Mouse (Mus musculus): ENCODE data around the gene Fmn2.

The Fmn2 gene

GRCm38 (mm10) chr1:174501661-174502030 is at the start of gene Fmn2:
Gene Fmn2, plus strand, starts transcription at chr1:174501825.
- no peak for DNase-seq (ENCODE audit: extremely low read depth, low read depth, low spot score)

DNA sequence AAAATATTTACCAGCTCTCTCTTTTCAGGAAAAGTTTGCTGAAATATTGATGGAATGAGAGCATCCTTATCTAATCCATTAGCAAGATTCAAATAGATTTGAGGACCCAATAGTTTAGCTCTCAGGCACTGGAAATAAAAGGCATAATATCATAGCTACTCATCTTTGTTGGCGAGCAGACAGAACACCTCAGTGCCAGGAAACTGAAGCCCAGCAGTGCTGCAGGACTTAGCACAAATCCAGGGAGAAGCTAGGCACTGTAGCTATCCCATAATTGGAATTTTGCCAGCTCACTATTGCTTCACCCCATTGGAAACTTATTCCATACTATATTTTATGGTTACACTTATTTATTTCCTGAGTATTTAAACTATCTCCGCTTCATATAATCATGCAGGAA is 46.5 kb upstream of the Fmn2 start:
- DNase-seq (ENCODE audit: extremely low read depth, low read depth, low spot score): no peak

GRCm38 (mm10) chr1:174465385-174465784 is 36.2 kb upstream of the Fmn2 start:
- DNase-seq (ENCODE audit: extremely low read depth, low read depth, low spot score): no peak

DNA sequence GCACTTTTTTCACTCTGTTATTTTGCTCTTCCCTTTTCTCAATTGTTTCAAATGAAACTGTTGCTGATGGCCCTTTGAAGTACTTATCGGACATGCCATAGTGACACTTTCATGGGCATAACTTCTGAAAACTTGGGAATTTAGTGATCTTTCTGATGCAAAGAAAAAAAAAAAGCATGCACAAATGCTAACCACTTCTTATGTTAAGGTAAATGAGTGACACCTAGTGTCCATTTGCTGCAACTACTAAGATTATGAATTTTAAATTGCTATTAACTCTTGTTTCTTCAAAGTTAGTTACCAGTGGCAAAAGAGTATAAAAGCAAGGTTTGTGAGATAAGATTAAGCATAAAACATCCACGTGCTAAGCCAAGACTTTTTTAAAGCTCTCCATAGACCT is 35.4 kb upstream of the Fmn2 start:
- DNase-seq (ENCODE audit: extremely low read depth, low read depth, low spot score): no peak

GRCm38 (mm10) chr1:174469736-174470135 is 31.9 kb upstream of the Fmn2 start:
- no peak for DNase-seq (ENCODE audit: extremely low read depth, low read depth, low spot score)

GRCm38 (mm10) chr1:174482567-174482966 is 19.1 kb upstream of the Fmn2 start:
- no peak for DNase-seq (ENCODE audit: extremely low read depth, low read depth, low spot score)

DNA sequence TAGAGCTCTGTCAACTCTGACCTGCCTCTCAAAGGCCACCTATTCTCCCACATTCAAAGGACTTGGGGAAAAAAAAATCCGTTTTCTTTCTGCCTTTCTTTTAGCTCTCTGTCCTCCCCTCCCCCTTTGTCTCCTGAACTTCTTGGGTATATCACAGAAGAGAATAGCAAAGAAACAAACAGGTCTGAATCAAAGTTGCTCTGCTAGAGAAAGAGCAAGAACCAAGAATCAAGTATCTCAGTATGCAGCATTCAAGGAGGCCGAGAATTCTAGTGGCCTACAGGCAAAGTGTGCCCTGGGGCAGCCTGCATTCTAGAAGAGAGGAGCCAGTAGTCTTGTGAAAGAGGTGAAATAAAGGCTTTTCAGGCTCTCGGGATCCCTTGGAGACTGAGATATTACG is 1.6 kb upstream of the Fmn2 start:
- DNase-seq (ENCODE audit: extremely low read depth, low read depth, low spot score): no peak

DNA sequence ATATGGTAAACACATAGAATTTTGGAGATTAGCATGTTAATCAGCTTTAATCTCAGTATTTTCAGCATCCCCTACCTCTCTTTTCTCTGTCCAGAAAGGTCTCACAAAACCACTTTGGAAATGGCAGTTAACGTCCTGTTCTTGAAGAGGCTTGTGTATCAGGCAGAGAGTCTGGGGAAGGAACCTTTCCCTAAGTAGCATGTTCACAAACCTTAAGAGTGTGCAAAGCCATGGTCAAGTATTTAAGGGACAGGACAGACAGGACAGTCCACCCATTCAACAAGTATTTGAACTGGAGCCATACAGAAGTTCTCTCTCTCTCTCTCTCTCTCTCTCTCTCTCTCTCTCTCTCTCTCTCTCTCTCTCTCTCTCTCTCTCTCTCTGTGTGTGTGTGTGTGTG is 614 bp upstream of the Fmn2 start:
- DNase-seq (ENCODE audit: extremely low read depth, low read depth, low spot score): no peak

DNA sequence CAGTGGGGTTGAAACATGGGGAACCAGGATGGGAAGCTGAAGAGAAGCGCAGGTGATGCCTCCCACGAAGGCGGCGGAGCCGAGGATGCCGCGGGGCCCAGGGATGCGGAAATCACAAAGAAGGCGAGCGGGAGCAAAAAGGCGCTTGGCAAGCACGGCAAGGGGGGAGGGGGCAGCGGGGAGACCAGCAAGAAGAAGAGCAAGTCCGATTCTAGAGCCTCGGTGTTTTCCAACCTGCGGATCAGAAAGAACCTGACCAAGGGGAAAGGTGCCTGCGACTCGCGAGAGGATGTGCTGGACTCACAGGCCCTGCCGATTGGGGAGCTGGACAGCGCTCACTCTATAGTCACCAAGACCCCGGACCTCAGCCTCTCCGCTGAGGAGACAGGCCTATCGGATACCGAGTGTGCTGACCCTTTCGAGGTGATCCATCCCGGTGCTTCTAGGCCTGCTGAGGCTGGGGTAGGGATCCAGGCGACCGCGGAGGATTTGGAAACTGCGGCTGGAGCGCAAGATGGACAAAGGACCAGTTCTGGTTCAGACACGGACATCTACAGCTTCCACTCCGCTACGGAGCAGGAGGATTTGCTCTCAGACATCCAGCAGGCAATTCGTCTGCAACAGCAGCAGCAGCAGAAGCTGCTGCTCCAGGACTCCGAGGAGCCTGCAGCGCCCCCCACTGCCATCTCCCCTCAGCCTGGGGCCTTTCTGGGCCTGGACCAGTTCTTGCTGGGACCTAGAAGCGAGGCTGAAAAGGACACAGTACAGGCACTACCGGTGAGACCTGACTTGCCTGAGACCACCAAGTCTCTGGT is 613 bp downstream of the Fmn2 start:
- no peak for DNase-seq (ENCODE audit: extremely low read depth, low read depth, low spot score)

DNA sequence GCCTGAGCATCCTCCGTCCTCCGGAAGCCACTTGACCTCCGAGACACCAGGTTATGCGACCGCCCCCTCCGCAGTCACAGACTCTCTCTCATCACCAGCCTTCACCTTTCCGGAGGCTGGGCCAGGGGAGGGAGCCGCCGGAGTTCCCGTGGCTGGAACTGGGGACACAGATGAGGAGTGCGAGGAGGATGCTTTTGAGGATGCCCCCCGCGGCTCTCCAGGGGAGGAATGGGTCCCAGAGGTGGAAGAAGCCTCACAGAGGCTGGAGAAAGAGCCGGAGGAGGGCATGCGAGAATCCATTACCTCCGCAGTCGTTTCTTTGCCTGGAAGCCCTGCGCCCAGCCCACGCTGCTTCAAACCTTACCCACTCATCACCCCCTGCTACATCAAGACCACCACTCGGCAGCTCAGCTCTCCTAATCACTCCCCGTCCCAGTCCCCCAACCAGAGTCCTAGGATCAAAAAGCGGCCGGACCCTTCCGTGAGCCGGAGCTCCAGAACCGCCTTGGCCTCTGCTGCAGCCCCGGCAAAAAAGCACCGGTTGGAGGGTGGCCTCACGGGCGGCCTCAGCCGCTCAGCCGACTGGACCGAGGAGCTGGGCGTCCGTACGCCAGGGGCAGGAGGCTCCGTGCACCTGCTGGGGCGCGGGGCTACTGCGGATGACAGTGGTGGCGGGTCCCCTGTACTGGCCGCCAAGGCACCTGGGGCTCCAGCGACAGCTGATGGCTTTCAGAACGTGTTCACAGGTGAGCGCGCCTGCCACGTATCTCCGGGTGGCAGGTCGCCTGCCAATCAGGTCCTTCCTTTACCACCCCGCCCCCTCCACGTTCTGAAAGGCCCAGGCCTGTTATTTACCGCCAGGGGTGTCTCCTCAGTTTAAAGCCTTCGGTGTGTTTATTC is 1.5 kb downstream of the Fmn2 start:
- DNase-seq (ENCODE audit: extremely low read depth, low read depth, low spot score): no peak

GRCm38 (mm10) chr1:174508571-174509110 is 7.0 kb downstream of the Fmn2 start:
- no peak for DNase-seq (ENCODE audit: extremely low read depth, low read depth, low spot score)

DNA sequence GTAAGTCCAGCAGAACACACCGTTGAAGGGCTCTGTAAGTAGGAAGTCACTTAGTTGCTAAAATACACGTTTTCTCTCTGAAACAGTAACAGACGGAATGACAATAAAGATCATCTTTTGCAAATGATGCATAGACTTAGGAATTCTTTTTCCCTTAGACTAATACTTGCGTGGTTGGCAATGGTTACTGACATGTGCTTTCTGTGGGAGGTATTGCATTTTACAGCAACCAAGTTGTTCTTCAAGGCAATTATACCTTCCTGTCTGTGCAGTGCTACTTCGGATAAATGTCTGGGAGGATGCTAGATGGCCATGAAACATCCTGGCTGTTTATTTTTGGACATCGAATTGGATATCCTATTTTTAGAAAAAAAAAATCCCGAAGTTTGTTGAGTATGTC is 11.8 kb downstream of the Fmn2 start:
- no peak for DNase-seq (ENCODE audit: extremely low read depth, low read depth, low spot score)

DNA sequence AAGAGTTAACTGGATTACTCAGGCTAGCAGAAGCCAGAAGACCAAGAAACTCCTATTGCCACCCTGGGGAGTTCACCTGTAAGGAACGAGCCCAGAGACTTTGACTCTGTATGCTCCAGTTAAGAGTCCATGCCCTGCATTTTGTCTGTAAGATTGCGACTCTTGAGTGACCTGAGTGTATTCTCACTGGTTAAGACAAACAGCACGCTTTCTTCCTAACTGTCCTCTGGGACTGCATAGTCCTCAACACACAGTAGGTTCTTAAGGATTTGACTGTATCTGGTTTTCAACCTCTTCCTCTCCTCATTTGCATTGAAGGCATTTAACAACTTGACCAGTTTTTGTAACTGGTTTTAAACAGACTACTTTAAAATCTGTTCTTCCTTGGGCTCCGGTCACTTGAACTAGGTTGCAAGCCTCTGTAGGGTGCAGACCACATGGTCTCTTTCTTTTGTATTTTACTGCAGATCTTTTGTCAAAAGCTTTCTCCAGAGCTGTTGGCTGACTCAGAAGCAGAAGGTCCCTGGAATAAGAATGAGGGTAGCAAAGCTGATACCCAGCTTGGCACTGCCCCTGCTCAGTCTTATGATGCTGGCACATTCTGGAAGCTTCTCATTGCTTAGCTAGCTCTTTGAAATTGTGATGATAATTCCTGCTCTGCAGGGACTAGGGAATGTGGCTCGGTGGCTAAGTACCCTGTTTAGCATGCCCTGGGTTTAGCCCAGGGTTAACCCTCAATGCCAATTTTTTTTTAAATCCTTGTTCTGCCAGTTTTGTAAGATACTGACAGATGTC is 20.5 kb downstream of the Fmn2 start:
- DNase-seq (ENCODE audit: extremely low read depth, low read depth, low spot score): no peak

- no peak for DNase-seq (ENCODE audit: extremely low read depth, low read depth, low spot score)
These were observed 21.3 kb downstream of the Fmn2 start for GRCm38 (mm10) chr1:174522809-174523511.

GRCm38 (mm10) chr1:174523512-174523828 is 21.8 kb downstream of the Fmn2 start:
- DNase-seq (ENCODE audit: extremely low read depth, low read depth, low spot score): no peak

DNA sequence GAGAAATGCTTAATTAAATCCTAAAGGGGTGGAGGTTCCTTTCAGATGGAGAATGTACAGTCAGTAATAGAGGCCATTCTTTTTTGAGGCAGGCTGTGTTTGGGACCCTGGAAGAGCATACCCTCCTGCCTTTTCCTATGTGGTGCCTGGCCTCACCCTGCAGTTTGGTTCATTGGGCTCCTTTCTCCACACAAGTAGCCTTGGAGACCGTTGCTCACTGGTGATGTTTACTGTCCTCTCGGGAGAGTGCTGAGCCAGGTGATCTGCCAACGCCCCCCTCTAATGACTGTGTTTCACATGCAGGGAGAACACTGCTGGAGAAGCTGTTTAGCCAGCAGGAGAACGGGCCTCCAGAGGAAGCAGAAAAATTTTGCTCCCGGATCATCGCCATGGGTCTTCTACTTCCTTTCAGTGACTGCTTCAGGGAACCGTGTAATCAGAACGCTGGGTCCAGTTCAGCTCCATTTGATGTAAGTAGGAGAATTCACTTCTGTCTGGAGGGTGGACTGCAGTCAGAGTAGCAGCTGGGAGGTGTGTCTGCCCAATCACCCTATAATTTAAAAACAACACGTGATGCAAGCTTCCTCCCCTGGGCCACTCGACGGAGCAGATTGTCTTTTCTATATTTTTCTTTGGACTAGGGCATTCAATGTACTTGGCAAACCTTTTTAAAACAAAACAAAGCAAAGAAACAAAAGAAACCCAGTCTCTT is 35.3 kb downstream of the Fmn2 start:
- no peak for DNase-seq (ENCODE audit: extremely low read depth, low read depth, low spot score)

- DNase-seq (ENCODE audit: extremely low read depth, low read depth, low spot score): no peak
These were observed 35.9 kb downstream of the Fmn2 start for GRCm38 (mm10) chr1:174537491-174537890.

DNA sequence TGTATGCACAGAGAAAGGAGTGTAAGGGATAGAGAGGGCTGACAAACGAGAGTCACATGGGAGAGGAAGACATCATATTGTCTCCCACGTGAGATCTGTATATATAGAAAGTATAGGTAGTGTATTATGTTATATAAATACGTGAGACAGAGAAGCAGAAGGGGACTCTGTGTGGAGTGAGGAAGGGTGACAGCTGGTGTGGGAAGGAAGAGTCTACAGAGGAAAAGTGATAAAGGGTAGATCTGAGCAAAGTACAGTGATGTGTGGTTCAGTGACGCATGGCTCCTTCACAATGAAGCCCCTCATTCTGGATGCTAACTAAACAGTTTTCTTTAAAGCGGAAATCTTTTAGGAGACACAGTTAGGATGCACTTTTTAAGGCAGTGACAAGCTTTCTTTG is 46.7 kb downstream of the Fmn2 start:
- no peak for DNase-seq (ENCODE audit: extremely low read depth, low read depth, low spot score)

- no peak for DNase-seq (ENCODE audit: extremely low read depth, low read depth, low spot score)
These were observed 51.8 kb downstream of the Fmn2 start for GRCm38 (mm10) chr1:174553272-174554007.

Data from fat pad, adult 2 months (tissue).